Mouse (Mus musculus): ENCODE results near the gene Ubac2. TPM values are rescaled to one million over a fixed set of nuclear protein-coding genes. Genes with fewer than 3 reads are reported as not detected.

The Ubac2 gene
- total RNA-seq, 2 experiments from 2014 or later: 34.5 to 35.7 TPM

DNA sequence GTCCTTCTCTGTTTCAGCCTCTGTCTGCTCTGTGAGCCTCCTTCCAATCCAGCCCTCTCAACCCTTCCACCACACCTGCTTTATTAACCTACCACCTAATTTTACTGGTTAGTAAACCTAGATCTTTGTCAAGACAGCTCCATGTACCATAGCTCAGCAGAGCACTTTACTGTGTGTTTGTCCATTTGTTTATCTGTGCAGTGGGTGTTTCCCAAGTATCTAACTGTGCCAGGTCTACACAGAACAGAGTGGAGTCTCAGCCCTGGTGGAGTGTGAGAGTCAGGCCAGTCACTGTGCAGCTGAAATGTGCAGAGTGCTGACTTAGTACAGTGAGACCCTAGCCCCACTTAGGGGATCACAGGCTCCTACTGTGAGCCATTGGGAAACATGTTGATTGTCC lies 125.4 kb downstream of the Ubac2 start:
- DNase-seq: no peak

DNA sequence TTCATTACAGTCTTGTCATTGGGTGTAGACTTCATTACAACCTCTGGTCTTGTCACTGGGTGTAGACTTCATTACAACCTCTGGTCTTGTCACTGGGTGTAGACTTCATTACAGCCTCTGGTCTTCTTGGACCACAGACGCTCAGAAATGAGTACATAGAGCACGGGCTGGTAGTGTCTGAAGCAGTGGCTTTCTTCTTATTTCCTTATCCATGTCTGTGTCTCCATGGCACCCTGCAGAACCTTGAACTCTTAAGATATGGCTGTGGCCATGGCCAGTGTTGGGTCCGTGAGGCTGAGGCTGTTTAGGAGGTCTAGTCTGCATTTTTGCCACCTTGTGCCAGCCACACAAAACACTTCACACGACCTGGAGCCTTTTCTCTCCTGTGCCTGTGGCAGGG lies 129.8 kb downstream of the Ubac2 start:
- DNase-seq: no peak

DNA sequence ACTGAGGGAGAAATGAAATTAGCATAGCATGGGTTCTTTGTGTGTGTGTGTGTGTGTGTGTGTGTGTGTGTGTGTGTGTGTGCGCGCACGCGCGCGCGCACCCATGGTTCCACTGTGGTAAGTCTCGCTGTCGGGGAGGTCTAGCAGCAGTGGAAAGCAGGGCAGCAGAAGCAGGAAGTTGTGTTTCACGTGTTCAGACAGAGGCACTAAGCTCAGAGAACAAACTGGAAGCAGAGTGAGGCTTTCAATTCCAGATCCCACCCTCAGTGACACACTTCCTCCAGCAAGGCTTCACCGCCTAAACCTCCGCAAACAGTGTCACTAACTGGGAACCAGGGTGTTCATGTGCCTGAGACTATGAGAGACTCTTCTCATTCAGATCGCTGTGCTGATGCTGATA lies 131.1 kb downstream of the Ubac2 start:
- no peak for DNase-seq

DNA sequence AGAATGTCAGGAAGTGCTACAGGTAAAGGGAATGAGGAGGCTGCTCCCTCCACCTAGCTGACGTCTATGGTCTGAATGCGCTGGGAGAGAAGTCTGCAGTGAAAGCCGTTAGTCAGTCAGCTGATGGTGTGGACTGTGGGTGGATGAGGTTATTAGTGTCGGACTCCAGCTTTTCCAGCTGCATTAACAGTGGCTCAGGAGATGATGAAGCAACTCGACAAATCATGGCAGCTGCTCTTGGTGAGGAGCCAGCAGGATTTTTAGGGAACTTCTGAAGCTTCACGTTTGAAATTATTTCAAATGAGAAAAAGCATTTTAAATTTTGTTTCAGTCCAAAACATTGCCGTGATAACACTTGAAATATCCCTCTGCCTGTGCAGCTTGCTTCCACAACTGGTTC lies 131.9 kb downstream of the Ubac2 start:
- DNase-seq: no peak

DNA sequence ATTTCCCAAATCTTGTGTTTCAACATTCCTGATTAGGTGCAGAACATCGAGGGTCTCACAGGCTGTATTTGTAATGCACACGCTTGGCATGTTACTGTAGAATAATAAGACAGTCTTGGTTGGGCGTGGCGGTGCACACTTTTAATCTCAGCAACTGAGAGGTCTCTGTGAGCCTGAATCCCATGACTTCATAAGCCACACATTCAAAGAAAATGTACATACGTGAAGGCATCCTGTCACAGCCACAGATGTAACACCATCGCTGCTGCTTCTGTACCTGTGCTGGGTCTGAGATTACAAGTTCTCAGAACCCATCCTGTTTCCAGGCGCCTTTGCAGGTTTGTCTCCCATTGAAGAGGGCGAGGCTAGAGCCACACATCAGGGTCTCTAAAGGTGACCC lies 133.3 kb downstream of the Ubac2 start:
- no peak for DNase-seq

DNA sequence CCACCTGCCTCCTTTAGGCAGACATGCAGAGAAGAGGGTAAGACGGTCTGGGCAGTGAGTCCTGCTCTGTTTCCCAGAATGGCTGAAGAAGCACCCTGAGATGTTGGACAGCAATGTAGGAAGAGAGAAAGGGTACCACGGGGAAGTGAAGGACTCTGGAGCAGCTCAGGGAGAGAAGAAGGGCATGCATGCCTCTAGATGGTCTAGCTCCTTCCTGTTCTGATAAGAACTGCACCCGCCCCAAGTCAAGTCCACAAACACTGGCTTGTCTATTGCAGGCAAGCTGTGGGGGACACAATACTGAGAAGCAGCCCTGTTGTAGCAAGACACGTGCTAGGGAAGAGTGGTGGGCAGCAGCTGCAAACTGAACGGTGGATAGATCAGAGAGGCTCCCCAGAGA lies 133.8 kb downstream of the Ubac2 start:
- no peak for DNase-seq

DNA sequence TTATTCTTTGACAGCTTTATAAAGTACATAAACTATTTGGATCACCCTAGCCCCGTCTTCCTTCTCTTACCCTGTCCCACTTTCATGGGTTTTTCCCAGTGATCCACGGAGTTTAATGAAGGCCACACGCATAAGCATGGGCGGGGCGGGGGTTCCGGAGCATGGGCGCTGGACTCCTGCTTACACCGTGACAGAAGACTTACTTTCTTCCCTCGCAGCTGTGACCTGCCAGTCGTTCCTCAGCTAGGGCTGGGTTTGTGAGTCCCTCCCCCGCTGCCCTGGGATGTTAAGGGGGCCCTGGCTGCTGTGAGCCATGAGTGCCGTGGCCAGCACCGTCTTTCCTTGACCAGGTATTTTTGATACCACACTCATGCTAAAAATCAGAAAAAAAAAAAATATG lies 134.4 kb downstream of the Ubac2 start:
- no peak for DNase-seq

DNA sequence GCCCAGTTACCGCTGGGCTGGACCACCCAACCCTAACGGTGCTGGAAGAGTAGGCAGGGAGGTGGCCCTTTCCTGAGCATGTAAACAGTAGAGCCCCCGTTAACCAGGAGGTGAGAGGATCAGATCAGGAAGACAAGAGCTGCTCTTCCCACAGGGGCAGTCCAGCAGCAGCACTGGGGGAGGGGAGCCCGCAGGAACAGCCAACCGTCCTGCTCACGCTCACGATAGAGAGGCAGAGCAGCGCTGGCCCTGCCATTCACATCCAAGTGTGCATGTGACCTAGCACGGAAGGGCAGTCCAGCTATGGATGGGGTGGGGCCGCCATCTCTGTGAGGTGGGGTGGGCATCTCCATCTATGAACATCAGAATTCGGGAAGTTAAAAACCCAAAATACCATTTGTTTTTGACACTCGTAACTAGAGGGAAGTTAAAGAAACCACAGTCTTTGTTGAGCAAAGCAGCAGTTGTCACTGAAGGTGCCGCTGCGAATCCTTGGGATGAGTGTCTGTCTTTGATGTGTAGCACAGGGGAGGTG lies 135.1 kb downstream of the Ubac2 start:
- DNase-seq: no peak

DNA sequence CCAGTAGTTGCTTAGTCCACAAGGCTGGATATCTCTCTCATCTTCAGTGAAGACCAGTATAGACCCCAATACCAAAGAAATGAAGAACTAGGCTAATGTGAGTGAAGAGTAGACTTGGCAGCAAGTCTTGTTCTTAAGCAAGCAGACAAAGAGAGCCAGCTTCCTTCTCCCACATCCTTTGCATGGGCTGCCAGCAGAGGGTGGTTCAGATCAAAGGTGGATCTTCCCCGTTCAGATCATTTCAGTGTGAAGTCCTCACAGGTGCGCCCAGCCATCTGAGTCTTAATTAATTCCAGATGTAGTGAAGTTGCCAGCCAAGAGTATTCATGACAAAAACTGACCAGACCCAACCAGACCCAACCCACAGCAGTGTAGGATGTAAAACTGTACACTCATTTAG lies 139.5 kb downstream of the Ubac2 start:
- DNase-seq: no peak

DNA sequence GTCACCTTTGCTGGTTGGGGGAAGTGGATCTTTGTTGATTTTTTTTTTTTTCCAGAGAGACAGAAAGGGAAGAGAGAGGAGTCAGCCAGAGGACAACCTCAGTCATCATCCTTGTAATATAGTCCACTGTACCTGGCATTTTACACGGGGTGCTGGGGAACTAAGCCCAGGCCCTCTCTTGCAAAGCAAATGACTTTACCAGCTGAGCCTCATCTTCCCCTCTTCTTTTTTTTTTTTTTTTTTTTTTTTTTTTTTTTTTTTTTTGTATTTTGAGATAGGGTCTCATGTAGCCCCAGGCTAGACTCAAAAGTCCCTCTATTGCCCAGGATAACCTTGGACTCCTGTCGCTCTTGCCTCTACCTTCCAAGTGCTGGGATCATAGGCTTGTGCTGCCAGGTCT lies 141.0 kb downstream of the Ubac2 start:
- DNase-seq: no peak

DNA sequence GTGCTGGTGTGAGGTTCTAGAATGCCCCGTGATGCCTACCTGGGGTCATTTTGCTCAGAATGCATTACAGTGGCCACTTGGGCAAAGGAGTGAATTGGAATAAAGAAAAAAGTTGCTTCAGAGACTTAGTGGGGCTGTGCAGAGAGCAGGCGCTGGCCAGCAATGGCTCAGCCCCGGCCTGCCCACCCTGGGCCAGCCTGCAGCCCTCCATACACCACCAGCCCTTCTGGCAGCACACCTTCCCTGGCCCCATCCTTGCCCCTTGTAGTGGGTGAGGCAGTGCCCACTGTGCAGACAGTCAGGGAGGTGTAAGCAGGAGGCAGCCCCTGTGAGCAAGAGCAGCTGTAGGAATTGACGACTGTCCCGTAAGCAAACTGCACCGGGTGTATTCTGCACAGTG lies 142.1 kb downstream of the Ubac2 start:
- no peak for DNase-seq

DNA sequence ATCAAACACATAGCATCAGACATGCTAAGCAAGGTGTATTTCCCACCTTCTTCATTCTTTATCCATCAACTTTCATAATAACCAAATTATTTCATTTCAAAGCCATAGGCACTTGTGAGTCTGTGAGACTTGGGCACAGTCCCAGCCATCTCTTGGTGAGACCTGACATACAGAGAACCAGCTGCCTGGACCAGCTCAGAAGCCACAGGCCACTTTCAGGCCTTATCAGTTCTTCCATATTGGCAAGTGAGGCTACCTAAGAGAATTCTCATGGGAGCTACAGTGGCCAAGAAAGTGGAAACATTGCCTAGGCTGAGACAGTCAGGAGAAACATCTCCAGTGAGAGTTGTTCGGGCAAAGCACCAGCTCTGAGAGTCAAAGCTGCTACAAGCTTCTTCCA lies 144.6 kb downstream of the Ubac2 start:
- DNase-seq: no peak

DNA sequence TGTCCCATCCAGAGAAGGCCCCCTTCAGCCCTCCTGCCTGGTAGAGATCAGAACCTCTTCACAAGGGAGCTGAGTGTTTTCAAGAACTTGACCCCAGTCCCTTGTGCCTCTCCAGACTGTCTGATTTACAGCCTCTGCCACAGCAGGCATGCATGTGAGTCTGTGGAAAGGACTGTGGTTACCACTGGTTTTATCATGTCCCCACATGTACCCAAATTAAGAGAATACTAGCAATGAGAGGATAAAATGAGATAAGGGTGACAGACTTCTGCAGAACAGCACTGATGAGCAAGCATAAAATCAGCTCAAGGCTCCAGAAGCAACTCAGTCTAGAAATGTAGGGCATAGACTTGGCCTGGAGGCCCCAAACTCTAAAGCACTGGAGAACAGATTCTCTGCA lies 145.5 kb downstream of the Ubac2 start:
- DNase-seq: no peak

DNA sequence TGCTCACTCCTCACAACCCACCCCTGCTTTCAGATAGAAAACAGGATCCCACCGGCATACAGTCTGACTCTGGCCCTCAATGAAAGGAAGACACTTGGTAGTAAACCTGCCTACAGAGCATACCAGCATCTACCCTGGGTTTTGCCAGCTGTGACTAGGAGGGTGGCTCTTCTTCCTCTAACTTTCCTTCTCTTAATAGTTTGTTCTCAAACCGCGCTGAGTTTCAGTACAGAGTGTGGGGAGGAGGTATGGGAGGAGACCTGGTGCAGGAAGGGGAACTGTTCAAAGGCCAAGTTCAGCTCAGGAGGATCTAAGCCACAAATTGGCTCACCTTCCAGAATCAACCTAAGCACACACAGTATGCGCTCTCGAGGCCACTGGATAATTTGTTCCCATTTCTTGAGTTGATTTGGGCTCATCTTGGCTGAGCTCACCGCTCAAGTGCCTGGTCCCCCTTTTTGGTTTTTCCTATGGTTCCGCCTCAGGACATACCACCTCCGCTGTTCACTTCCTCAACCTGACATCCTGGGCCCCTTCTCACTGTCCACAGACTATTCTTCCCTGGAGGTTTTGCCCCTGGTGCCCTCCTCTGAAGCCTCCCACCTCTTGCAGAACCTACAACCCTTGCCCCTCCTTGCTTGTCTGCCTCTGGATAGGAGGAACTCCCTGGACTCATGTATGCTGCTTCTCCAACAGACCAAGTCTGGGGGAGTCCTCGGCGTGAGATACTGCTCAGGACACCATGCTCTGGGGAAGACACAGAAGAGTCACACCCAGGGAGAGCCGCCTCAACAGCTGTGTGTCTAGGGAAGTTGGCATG lies 150.7 kb downstream of the Ubac2 start:
- DNase-seq: no peak

DNA sequence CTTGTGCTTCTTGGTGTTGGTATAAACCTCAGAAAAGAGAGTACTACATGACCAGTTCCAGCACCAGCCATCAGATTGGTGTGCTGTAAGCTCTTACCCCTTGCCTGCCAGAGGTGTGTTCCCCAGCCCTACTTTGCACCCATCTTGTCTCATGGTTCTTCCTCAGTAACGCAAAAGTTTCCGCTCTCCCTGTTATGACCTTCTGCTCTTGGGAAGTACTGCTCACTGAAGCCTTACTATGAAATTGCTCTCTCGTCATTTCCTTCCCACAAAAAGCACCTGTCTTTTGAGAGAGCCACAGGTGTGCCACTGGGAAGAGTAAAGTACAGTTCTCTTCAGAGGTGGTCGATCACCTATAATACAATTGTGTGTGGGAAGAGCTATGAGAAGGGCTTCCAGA lies 151.4 kb downstream of the Ubac2 start:
- DNase-seq: no peak

DNA sequence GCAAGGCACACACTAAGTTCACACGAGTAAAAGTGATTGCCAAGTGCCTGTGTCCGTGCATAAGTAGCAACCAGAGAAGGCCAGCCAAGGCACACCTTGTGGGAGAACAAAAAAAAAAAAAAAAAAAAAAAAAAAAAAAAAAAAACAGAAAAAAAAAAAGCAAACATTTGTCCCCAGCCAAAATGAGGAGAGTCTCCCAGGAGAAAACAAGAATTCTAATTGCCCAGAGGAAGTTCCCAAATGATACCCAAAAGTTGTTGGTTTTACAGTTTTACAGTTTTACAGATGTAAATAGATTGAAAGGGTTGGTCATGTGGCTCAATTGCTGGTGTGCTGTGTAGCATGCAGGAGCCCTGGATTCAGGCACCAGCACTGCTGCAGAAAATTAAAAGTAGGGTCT lies 153.6 kb downstream of the Ubac2 start:
- DNase-seq: no peak

DNA sequence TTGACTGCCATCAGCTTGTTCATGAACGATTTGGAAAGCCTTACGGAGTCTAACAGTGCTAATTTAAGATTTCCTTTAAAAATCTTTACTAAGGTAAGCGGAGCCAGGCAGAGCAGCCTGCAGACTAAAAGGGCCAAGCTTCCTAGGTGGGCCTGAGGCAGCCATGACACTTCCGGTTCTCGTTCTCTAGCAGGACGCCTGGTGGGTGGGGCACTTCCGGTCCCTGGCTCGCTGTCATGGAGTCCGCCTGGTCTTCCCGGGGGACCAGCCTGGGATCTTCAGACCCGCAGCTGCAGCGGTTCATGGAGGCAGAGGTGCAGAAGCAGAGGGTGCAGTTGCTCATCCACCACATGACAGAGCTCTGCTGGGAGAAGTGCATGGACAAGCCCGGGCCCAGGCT lies 156.0 kb downstream of the Ubac2 start, which contains the start of gene Timm8a2:
Gene Timm8a2, plus strand, starts transcription at position 224 of the 400 bp plus-strand sequence.
- no peak for DNase-seq

DNA sequence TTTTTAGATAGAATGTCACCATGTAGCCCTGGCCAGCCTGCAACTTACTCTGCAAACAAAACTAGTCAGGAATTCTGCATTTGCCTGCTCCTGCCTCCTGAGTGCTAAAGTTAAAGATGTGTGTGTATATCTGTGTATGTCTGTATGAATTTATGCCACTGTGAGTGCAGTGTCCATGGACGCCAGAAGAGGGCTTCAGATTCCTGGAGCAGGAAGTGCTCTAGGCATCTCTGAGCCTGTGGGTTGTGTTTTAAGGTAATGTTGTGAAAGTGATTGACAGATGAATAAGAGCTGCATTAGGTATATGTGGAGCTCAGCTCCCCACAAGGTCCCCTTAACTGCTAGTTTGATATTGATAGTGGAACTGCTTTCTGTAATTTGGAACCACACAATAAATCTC lies 156.8 kb downstream of the Ubac2 start:
- DNase-seq: no peak

DNA sequence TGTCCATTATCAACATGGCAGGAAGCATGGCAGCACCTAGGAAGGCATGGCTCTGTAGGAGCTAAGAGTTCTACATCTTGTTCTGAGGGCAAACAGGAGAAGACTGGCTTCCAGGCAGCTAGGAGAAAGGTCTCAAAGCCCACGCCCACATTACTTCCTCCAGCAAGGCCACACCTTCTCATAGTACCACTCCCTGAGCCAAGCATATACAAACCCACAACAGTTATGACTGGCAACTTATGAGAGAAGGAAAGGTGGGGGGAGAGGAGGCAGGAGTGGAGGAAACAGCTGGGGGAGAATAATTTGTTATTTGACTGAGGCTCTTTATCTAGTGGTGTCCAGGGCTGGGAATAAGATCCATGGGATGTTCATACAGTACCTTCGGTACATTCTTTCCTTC lies 157.4 kb downstream of the Ubac2 start:
- no peak for DNase-seq

DNA sequence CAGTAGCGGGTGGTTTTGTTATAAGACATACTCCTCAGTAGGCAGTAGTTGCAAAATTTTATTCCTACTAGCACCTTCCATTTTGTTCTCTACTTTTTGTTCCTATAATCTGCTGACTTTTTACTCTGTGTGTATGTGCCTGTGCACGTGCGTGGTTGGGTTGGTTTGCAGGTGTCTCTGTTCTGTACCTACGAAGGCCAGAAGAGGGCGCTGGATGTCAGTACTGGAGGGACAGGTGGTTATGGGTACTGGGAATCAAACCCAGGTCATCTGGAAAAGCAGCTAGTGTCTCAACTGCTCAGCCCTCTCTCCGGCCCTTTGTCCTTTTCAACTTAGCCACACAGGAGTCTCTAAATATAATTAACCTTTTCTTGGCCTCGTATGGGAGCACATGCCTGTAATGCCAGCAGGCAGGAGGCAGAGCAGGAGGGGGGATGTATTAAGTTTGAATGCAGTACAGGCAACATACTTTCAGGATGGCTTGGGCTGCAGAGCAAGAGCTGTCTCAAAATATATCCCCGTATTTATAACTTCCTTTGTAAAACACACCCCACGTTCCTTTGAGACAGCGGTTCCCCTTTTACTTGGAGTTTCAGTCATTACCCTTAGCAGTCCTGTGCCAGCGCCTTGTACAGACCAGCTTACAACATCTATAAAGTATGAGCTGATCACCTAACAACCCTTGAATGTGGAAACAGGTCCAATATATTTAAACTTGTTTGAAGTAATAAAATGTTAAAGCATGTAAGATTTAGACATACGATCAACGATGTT lies 160.6 kb downstream of the Ubac2 start:
- no peak for DNase-seq

DNA sequence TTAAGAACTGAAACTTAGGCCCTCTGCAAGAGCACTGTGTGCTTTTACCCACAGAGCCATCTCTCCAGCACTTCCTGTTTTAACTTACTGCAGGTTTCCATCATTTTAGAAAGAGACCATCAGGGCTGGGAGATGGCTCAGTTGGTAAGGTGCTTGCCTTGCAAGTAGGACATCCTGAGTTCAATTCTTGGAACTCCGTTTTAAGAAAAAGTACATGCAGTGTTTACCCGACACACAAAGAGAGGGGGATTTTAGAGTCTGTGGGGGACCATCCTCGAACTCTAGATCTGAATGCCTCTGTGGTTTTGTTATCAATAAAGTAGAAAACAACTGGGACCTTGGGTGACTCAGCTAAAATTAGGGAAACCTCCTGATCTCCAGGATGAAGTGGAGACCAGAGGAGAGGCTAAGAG lies 163.0 kb downstream of the Ubac2 start:
- no peak for DNase-seq

DNA sequence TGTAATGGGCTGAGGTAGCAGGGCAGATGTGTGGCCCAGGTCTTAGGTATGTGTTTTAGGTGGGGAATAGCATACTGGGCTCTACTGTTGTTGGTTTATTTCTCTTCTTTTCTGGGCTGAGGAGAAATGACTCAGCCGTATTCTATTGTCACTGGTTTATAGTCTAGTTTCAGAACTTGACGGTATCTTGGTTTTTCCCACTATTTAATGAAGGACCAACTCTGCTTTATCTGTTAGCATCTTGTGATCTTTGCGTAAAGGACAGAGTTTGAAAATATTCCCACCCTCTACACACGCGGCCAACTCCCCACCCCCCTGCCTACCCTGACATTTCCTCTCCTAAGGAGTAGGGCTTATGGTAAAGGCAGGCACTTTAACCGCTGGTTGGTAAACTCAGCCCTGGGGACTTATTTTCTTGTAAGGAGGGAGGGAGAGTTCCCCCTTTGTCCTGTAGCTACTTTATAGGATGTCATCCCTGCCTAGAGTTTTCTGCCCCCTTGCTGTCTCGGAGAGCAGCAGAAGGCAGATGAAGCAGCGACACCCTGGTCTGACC lies 163.8 kb downstream of the Ubac2 start:
- DNase-seq: no peak

DNA sequence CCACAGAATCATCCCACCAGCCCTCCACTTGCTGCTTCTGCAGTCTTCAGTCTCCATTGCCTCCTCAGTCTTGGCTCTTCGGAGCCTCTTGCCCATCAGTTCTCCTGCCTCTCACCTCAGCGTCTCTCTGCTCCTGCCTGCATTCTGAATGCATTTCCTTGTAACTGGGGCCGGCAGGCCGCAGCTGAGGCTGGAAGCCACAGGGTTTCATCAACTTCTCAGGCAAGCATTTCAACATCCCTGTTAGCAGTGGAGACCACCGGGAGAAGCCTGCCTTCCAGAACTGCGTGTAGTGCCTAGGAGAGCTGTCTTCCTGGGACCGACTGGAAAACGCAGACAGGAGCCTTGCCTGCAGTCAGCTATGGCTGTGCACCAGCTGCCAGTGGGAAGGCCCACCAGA lies 169.4 kb downstream of the Ubac2 start:
- no peak for DNase-seq
